Mouse (Mus musculus) MEL (cell line): ENCODE measurements around the gene Nsrp1.
"Not testable (repeated sequence)": the region's sequence is repeated elsewhere in the genome, so short reads cannot be mapped to it uniquely, and the experiment has no call there.

Source experiments
- CTCF ChIP-seq, 3 experiments: IDR thresholded peaks in 2 of 3; conservative IDR thresholded peaks in 1 of 3; 2 replicates each; pipeline ENCODE4 v1.5.1; 2011 to 2012; ENCODE audit warnings: low read length in 3 of 3, low read depth in 2 of 3, mild to moderate bottlenecking in 2 of 3, improper control_type of control experiment in 1 of 3, inconsistent platforms in 1 of 3, mixed read lengths in 1 of 3, moderate library complexity in 1 of 3; ENCODE audit not compliant: control insufficient read depth in 1 of 3, insufficient read depth in 1 of 3, poor library complexity in 1 of 3, severe bottlenecking in 1 of 3
- GATA1 ChIP-seq: IDR thresholded peaks from 2 replicates; pipeline ENCODE4 v1.6.1; 2011; ENCODE audit warnings: low read depth, low read length, improper control_type of control experiment
- SIN3A ChIP-seq: IDR thresholded peaks from 2 replicates; pipeline ENCODE4 v1.6.1; 2012; ENCODE audit warnings: low read length, improper control_type of control experiment, inconsistent platforms

DNA sequence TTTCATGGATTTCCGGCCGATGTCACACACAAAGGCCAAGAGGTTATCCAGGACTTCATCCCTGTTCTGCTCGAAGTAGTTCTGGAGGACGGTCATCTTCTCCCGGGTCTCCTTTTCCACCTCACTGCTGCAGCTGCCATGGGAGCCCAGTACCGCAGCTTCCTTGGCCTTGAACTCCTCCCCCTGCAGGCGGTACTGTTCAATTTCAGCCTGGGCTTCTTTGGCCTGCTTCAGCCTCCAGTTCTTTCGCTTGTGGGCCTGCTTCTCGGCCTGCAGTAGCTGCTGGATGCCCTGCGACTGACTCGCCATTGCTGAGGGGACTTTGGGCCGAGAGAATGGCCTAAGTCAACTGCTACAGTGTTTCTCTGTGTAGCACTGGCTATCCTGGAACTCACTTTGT is 29.6 kb upstream of the Nsrp1 start:
- TF ChIP-seq GATA1, SIN3A: not testable (repeated sequence)
- TF ChIP-seq CTCF (IDR thresholded peaks at IDR 0.05 in 2 of 3, conservative IDR thresholded peaks at IDR 0.05 in 1 of 3; ENCODE audit: control insufficient read depth in 1 of 3, insufficient read depth in 1 of 3, low read depth in 2 of 3, low read length in 3 of 3, poor library complexity in 1 of 3, severe bottlenecking in 1 of 3) = peak in 2 of 3 experiments; percentile 11 to 26; a peak in 3 of 6 replicates
